Mouse (Mus musculus) lung, postnatal 0 days (tissue): ENCODE data around the gene Akr1d1.

Experiments
- CTCF ChIP-seq: IDR thresholded peaks from 2 replicates; pipeline ENCODE4 v1.5.1; 2016; ENCODE audit warnings: antibody characterized with exemption, mild to moderate bottlenecking
- EP300 ChIP-seq: IDR thresholded peaks from 2 replicates; pipeline ENCODE4 v1.6.1; 2016; ENCODE audit warnings: antibody characterized with exemption, mild to moderate bottlenecking, control low read depth

DNA sequence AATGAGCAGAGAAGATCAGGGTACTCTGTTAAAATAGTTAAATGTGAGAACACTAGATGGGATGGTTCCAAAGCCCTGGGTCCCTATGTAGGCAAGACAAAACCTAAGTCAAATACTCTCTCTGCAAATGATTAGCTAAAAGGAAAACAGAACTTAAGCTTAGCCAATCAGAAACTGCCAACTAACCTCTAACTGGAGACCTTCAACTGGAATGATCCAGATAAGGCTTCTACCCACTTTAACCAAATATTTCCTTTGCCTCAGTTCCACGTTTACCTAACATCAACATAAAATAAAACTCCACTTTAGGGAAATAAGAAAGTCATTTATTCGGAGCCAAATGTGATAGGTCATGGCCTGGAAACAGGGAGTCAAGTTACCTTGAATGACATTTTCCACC is 67.1 kb downstream of the Akr1d1 start:
- TF ChIP-seq CTCF (no peak), EP300 (no peak)
